In genomic region chr2:162660231-162660940, GRCm38 (mm10) we compare ENCODE assay signal across 8 mouse cellular contexts. TPM values are rescaled to one million over a fixed set of nuclear protein-coding genes. Genes with fewer than 3 reads are reported as not detected.
DNase-seq lines count a peak whose midpoint lies in the region; ATAC-seq lines count a peak whose summit lies in the region.

No protein-coding gene starts in this region.

- DNase-seq in kidney, postnatal 10 days, result peak; percentile 15
- no peak for DNase-seq in kidney, adult 11 months
- peak; percentile 6 for DNase-seq in embryonic facial prominence, embryonic 11.5 days (ENCODE audit: low spot score)
- peak; percentile 39 for DNase-seq in liver, embryonic 11.5 days (ENCODE audit: low spot score)
- DNase-seq in right cerebral cortex, postnatal 10 days (ENCODE audit: low spot score in 2 of 2), result peak; percentile 40 to 46
- DNase-seq in urinary bladder, postnatal 10 days (ENCODE audit: low spot score), result no peak
- no peak for DNase-seq in cerebellum, adult 8-10 months

- H3K9ac ChIP-seq in embryonic facial prominence, embryonic 11.5 days (replicated peaks; ENCODE audit: low read length), result peak overlapping the region; percentile 51
- H3K9ac ChIP-seq in heart, embryonic 16.5 days (ENCODE audit: low read length), result peak overlapping the region; percentile 1
- H3K9ac ChIP-seq in liver, embryonic 11.5 days (ENCODE audit: low read depth, low read length), result no peak overlapping the region

- WGBS in embryonic facial prominence, embryonic 11.5 days, result under 1% methylated on average over 52 of the region's 57 CpGs
- under 1% methylated on average over 35 of the region's 57 CpGs for WGBS in heart, embryonic 16.5 days
- WGBS in liver, embryonic 11.5 days, result 3% methylated on average over 50 of the region's 57 CpGs

- H3K27me3 ChIP-seq in embryonic facial prominence, embryonic 11.5 days (ENCODE audit: control insufficient read depth, insufficient read depth, low read length), result peaks cover 32% of the 10 kb centered on the region
- H3K27me3 ChIP-seq in heart, embryonic 16.5 days (ENCODE audit: control insufficient read depth, insufficient read depth, low read length), result peaks cover 43% of the 10 kb centered on the region
- peaks cover 52% of the 10 kb centered on the region for H3K27me3 ChIP-seq in liver, embryonic 11.5 days (replicated peaks; ENCODE audit: control insufficient read depth, insufficient read depth, low read length)

- H3K4me3 ChIP-seq in embryonic facial prominence, embryonic 11.5 days (ENCODE audit: low read depth, low read length), result peak overlapping the region; percentile 55
- peak overlapping the region; percentile 58 for H3K4me3 ChIP-seq in heart, embryonic 16.5 days (ENCODE audit: low read length)
- peak overlapping the region; percentile 50 for H3K4me3 ChIP-seq in liver, embryonic 11.5 days (ENCODE audit: low read depth, low read length)

- H3K9me3 ChIP-seq in embryonic facial prominence, embryonic 11.5 days (replicated peaks; ENCODE audit: control insufficient read depth, low read length), result no peaks in the 10 kb centered on the region
- H3K9me3 ChIP-seq in heart, embryonic 16.5 days (replicated peaks; ENCODE audit: control insufficient read depth, low read length), result no peaks in the 10 kb centered on the region
- no peaks in the 10 kb centered on the region for H3K9me3 ChIP-seq in liver, embryonic 11.5 days (ENCODE audit: control insufficient read depth, low read length)

- no peaks in the 10 kb centered on the region for H3K36me3 ChIP-seq in embryonic facial prominence, embryonic 11.5 days (replicated peaks; ENCODE audit: control insufficient read depth, insufficient read depth, low read depth, low read length)
- no peaks in the 10 kb centered on the region for H3K36me3 ChIP-seq in heart, embryonic 16.5 days (ENCODE audit: control insufficient read depth, insufficient read depth)
- H3K36me3 ChIP-seq in liver, embryonic 11.5 days (ENCODE audit: control insufficient read depth, insufficient read depth, low read length), result no peaks in the 10 kb centered on the region

- H3K4me2 ChIP-seq in embryonic facial prominence, embryonic 11.5 days (ENCODE audit: low read depth, low read length), result peak overlapping the region; percentile 98
- H3K4me2 ChIP-seq in heart, embryonic 16.5 days (ENCODE audit: low read depth, low read length), result peak overlapping the region; percentile 92
- peak overlapping the region; percentile 73 for H3K4me2 ChIP-seq in liver, embryonic 11.5 days

- no peak overlapping the region for H3K27ac ChIP-seq in embryonic facial prominence, embryonic 11.5 days (replicated peaks; ENCODE audit: low read depth, low read length)
- no peak overlapping the region for H3K27ac ChIP-seq in heart, embryonic 16.5 days (ENCODE audit: low read length)
- no peak overlapping the region for H3K27ac ChIP-seq in liver, embryonic 11.5 days (ENCODE audit: low read depth, low read length)

- H3K4me1 ChIP-seq in embryonic facial prominence, embryonic 11.5 days (ENCODE audit: control insufficient read depth, insufficient read depth, low read length), result peaks cover 4% of the 10 kb centered on the region
- H3K4me1 ChIP-seq in heart, embryonic 16.5 days (ENCODE audit: control insufficient read depth, insufficient read depth, low read length), result peaks cover 5% of the 10 kb centered on the region; the same call in 1 of the 2 replicates
- H3K4me1 ChIP-seq in liver, embryonic 11.5 days (replicated peaks; ENCODE audit: control insufficient read depth, insufficient read depth, low read length), result no peaks in the 10 kb centered on the region

- ATAC-seq in embryonic facial prominence, embryonic 11.5 days (replicated peaks; ENCODE audit: insufficient number of reproducible peaks, low FRiP score, low TSS enrichment, low read depth), result peak; percentile 35; the same call in 1 of the 2 replicates
- ATAC-seq in heart, embryonic 16.5 days (replicated peaks; ENCODE audit: extremely low read depth, insufficient read depth, low FRiP score), result no peak
- ATAC-seq in liver, embryonic 11.5 days (replicated peaks; ENCODE audit: low FRiP score), result peak; percentile 21; the same call in 1 of the 2 replicates

RNA-seq across cellular contexts. Expression of gene Ptprt, which starts 0.6 kb away (rescaled TPM):
- 0.82 and 1.00 TPM in 2 replicates for polyA plus RNA-seq in embryonic facial prominence, embryonic 11.5 days (2014; fragmentation: Nextera tagmentation; extraction: Ambion mirVana)
- polyA plus RNA-seq in heart, embryonic 16.5 days (2015; fragmentation: Nextera tagmentation; extraction: Ambion mirVana), result 0.45 and 0.51 TPM in 2 replicates
- polyA plus RNA-seq in liver, embryonic 11.5 days (2014; fragmentation: Nextera tagmentation; extraction: Ambion mirVana), result 0.34 and 0.38 TPM in 2 replicates

Comparison
In these comparisons a context has a peak if more than half of its experiments do, and no peak if none do; other contexts are left out.
1. DNase-seq: peak in kidney, postnatal 10 days (single experiment), embryonic facial prominence, embryonic 11.5 days (single experiment), liver, embryonic 11.5 days (single experiment) and right cerebral cortex, postnatal 10 days (2 of 2); none in kidney, adult 11 months (single experiment), urinary bladder, postnatal 10 days (single experiment) and cerebellum, adult 8-10 months (single experiment).
2. Peak in every context shown above with its lines, with median percentiles within 50 percentile points of each other: H3K4me2 ChIP-seq and H3K4me3 ChIP-seq.